Mouse (Mus musculus) cerebellum, adult (tissue): Measurements from ENCODE around the gene Mgat4b.

Experiments
- ATAC-seq: cut with Nextera tagmentation; 2 replicates; pipeline ENCODE4 v1.9.2; 2017; ENCODE audit warnings: mild to moderate bottlenecking, moderate library complexity, mixed read lengths; ENCODE audit not compliant: insufficient number of reproducible peaks, low FRiP score, low TSS enrichment

Gene Mgat4b

DNA sequence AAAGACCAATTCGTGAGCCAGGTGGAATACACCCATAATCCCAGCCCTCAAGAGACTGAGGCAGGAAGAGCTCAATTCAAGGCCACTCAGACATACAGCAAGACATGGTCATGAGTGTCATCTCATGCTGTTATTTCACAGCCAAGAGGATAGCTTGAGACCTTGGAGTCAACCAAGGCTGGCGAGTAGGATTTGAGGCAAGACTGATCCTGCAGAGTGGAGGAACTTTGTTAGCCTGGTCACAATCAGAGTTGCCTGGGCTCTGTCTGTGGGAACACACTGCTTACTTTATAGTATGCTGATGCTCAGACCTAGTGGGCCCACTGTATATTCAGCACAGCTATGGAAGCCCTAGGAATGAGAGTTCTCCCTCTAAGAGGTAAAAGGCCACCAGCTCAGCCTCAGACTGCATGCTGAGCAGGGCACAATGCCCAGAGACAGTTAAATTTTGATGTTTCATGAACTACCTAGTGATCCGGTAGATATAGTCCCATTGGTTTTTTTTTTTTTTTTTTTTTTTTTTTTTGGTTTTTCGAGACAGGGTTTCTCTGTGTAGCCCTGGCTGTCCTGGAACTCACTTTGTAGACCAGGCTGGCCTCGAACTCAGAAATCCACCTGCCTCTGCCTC lies 12.4 kb upstream of the Mgat4b start:
- ATAC-seq: no peak

- no peak for ATAC-seq
These were observed 11.8 kb upstream of the Mgat4b start for GRCm38 (mm10) chr11:50198916-50199315.

- no peak for ATAC-seq
These were observed 10.1 kb upstream of the Mgat4b start for GRCm38 (mm10) chr11:50200613-50201012.

- ATAC-seq: no peak
These were observed 9.1 kb upstream of the Mgat4b start for GRCm38 (mm10) chr11:50201590-50201989.

GRCm38 (mm10) chr11:50203302-50203827 lies 7.3 kb upstream of the Mgat4b start:
- no peak for ATAC-seq

- no peak for ATAC-seq
These were observed 5.3 kb upstream of the Mgat4b start for GRCm38 (mm10) chr11:50205434-50205833.

DNA sequence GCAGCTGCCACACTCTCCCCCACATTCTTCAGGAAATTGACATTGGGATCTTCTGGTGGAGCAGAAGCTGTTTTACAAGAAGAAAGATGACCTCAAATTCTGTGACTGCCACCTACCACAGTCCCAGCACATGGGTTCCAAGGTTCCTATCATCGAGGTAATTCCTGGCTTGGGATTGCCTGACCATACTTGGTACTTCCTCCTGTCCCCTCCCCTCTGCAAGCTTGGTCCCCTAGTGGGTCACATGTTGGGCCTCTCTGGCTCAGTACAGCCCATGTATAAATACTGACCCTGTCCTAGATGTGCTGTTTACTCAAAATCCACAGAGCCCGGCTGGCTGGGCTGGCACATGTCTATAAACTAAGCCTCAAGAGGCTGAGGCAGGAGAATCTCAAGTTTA lies 4.7 kb upstream of the Mgat4b start:
- ATAC-seq: no peak

DNA sequence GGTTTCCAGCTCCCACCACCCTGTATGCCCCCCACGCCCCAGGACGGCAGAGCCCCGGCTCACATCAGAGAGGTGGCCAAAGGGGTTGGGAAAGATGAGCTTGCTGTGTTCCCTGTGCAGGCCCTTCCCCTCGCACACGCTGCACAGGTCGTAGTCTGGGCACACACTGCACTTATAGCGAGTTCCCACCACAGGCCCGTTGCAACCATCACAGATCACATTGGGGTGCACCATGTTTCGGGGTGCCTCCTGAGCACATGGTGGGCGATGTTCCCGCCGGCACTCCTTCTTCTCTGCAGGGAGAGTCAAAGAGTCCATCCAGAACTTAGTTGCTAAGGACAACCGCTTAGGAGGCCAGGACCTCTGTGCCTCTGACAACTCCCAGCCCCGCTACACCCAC lies 3.3 kb upstream of the Mgat4b start:
- no peak for ATAC-seq

DNA sequence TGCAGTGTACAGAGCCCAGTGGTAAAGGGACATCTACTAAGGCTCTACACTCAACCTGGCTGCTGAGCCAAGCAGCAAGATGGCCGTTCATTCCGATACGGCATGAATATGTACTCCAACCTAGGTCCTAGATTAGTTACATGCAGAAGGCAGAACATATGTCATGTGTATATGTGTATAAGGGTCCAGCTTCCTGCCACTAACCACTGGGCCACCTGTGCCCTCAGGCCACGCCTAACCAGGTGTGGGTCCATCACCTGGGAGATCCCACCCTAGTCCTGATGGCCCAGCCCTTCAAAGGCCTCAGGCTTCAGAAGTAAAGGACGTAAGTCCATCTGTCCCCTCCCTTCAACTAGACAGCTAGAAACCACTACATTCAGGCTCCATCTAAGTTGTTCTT lies 2.7 kb upstream of the Mgat4b start:
- ATAC-seq: no peak

DNA sequence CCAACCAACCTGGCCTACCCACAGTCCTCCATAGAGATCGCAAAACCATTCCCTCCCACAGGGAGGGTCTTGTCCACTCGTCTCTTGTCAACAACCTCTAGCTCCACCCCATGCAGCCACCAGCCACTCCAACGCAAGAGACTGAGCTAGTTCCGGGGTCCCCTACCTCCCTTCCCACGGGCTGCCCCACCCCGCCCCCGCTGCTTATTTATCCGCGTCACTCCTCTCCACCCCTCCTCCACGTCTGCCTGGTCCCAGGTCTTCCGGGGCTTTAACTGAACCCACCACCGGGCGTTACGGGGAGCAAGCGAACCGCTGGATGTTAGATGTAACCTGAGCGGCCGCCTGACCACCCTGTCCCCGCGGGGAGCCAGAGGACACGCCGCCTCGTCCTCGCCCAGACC lies 587 bp upstream of the Mgat4b start:
- ATAC-seq: peak; percentile 96

GRCm38 (mm10) chr11:50211322-50212059 lies 801 bp downstream of the Mgat4b start:
- no peak for ATAC-seq

- no peak for ATAC-seq
These were observed 1.5 kb downstream of the Mgat4b start for GRCm38 (mm10) chr11:50212060-50212739.

DNA sequence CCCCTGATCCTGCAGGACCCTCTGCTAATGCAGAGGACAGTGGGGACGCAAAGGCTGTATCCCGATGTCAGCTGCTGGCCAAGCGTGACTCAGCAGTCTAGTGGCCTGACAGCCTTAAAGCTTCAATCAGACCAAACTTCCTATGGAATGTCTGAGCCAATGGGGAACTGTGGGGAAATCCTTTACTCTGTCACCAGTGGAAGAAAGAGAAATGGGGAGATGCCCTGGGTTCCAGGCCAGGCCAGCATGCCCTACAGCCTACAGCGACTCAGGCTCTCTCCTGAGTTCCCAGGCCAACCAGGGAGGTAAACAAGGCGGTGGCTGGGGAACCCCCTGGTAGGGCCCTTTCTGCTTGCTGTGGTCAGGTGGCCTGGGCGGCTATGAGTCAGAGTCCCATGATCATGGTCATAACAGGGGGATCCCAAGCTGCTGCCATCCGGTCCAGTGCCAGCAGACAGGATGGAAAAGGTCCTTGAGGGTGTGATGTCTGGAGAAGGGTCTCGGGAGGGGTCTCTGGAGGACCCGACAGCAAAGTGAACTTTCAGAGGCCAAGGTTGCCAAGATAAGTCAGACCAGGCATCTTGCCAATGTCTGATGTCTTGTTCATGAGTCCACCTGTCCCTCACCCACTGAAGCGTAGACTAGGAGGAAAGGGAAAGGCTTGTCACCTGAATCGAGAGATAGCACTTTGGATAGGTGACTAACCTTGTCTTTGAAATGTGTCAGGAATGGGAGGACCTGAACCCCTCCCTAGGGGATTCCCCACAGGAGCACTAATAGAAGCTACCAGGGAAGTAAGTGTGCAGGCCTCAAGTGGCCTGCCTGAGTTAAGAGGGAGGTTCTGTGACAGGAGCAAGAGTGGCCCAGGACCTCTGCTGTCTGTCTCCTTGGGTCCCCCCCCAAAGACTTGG lies 2.4 kb downstream of the Mgat4b start:
- no peak for ATAC-seq

DNA sequence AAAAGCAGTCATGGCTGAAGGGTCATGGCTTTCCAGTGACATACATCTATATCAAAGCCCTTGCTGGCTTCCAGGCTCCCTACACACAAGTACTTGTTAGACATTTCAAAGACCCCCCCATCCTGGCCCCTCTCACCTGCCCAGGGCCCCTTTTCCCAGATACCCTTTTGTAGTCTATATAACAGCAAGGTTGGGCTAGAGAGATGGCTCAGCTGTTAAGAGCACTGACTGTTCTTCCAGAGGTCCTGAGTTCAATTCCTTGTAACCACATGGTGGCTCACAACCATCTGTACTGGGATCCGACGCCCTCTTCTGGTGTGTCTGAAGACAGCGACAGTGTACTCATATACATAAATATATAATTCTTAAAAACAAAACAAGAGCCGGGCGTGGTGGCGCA lies 3.9 kb downstream of the Mgat4b start:
- ATAC-seq: no peak

- ATAC-seq: no peak
These were observed 4.9 kb downstream of the Mgat4b start for GRCm38 (mm10) chr11:50215633-50216032.

DNA sequence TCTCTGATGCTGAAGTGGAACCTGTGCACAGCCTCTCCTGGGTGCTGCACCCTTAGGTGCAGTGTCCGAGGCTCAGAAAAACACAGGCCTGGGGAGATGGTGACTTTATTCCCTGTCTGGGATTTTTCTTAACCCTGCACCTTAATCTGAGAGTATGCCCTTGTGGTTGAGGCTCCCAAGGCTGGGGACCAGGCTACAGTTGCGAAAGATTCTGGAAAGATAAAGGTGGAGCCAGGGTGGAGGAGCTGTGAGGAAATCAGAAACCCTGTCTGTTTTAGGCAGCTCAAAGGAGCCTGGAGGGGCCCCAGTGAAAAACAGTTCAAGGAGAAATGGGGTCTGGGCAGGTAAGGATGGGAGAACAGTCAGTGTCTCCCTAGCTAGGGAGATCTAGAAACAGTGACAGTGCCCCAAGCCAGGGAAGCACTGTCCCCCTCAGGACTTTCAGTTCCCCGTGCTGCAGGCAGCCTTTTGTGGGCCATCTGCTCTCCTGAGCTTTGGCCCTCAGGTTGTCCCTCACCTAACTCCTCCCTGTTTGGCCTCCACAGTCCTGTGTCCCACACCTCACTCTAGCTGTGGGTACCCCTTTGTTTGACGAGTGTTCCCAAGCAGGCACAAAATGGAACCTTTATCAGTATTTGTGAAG lies 6.2 kb downstream of the Mgat4b start:
- no peak for ATAC-seq

- no peak for ATAC-seq
These were observed 7.1 kb downstream of the Mgat4b start for GRCm38 (mm10) chr11:50217811-50218210.

- ATAC-seq: no peak
These were observed 9.1 kb downstream of the Mgat4b start for GRCm38 (mm10) chr11:50219833-50220232.

DNA sequence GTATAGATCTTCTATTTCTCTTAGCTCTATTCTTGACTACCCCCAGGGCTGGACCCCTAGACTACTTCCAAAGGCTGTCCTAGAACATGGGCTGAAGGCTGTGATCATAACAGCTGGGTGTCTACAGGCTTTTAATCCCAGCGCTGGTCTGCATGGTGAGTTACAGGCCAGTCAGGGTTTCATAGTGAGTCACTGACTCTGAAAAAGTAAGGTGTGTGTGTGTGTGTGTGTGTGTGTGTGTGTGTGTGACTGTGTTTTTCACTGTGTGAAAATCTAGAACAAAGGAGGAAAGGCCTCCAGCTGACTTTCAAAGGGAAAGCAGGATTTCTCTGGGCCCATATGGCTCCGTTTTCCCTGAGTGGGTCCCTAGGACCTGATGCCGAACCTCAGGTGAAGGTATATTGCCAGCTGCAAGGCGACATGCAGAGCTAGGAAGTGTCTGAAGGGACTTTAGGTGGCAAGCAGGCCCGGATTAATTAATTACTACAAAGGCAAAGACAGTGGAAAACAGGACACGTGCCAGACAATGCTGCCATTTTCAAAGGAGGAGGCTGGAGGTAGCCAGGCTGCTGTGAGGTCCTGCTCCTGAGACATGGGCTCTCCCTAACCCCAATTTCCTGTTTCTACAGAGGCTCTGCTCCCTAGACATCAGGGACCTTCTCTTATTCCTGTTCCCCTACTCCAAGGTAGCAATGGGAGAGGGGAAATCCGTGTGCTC lies 12.0 kb downstream of the Mgat4b start:
- no peak for ATAC-seq
